Mouse (Mus musculus) monocyte, adult 5-6 weeks (primary cell): ENCODE results near the gene Dhx40. TPM values are rescaled to one million over a fixed set of nuclear protein-coding genes. Genes with fewer than 3 reads are reported as not detected.
"Not testable (repeated sequence)": the region's sequence is repeated elsewhere in the genome, so short reads cannot be mapped to it uniquely, and the experiment has no call there.

Source experiments
- ATAC-seq: fragments of 153-309, 156-312 bp; replicated peaks from 2 replicates; pipeline ENCODE4 v1.8.0; 2017; ENCODE audit warnings: mild to moderate bottlenecking; ENCODE audit not compliant: low TSS enrichment, insufficient number of reproducible peaks, severe bottlenecking, poor library complexity, low FRiP score
- total RNA-seq: library from RNA; stranded (forward); fragments of 200-1000, 200-491, 200-594 nt; gene quantifications from 3 replicates; pipeline ENCODE4 v1.2.3, GENCODE M21; 2017

Dhx40 gene
- total RNA-seq, 1 experiment from 2014 or later = 147 TPM

- peak; percentile 88 for ATAC-seq
Measured at GRCm38 (mm10) chr11:86757480-86758371, 49.8 kb downstream of the Dhx40 start, which contains the start of gene Cltc. Gene Cltc, minus strand, starts transcription at chr11:86757565.

- ATAC-seq = no peak; the same call in 1 of the 2 replicates
Measured at GRCm38 (mm10) chr11:86757142-86757479, 50.4 kb downstream of the Dhx40 start.

GRCm38 (mm10) chr11:86756156-86757141, 51.1 kb downstream of the Dhx40 start:
- no peak for ATAC-seq

- no peak for ATAC-seq
Measured at GRCm38 (mm10) chr11:86752404-86752803, 55.1 kb downstream of the Dhx40 start.

GRCm38 (mm10) chr11:86751010-86751409, 56.5 kb downstream of the Dhx40 start:
- ATAC-seq = no peak

- ATAC-seq = no peak
Measured at GRCm38 (mm10) chr11:86749776-86750423, 57.6 kb downstream of the Dhx40 start.

GRCm38 (mm10) chr11:86745634-86746404, 61.7 kb downstream of the Dhx40 start:
- no peak for ATAC-seq

GRCm38 (mm10) chr11:86742605-86743004, 64.9 kb downstream of the Dhx40 start:
- no peak for ATAC-seq

- no peak for ATAC-seq
Measured at GRCm38 (mm10) chr11:86741505-86741904, 66.0 kb downstream of the Dhx40 start.

- ATAC-seq = no peak
Measured at GRCm38 (mm10) chr11:86739470-86739869, 68.1 kb downstream of the Dhx40 start.

GRCm38 (mm10) chr11:86738956-86739355, 68.6 kb downstream of the Dhx40 start:
- peak; percentile 66; the same call in 1 of the 2 replicates for ATAC-seq

- not testable (repeated sequence) for ATAC-seq
Measured at GRCm38 (mm10) chr11:86738308-86738707, 69.2 kb downstream of the Dhx40 start.

- ATAC-seq = no peak
Measured at GRCm38 (mm10) chr11:86737301-86738000, 70.1 kb downstream of the Dhx40 start.

- ATAC-seq = no peak
Measured at GRCm38 (mm10) chr11:86734993-86735392, 72.6 kb downstream of the Dhx40 start.

- ATAC-seq = no peak
Measured at GRCm38 (mm10) chr11:86734241-86734939, 73.2 kb downstream of the Dhx40 start.

- ATAC-seq = no peak
Measured at GRCm38 (mm10) chr11:86731443-86731842, 76.1 kb downstream of the Dhx40 start.

GRCm38 (mm10) chr11:86725607-86726006, 81.9 kb downstream of the Dhx40 start:
- ATAC-seq = no peak
